Mouse (Mus musculus) hindbrain, embryonic 14.5 days (tissue): ENCODE data around the gene Aox4. TPM values are rescaled to one million over a fixed set of nuclear protein-coding genes. Genes with fewer than 3 reads are reported as not detected.

Source experiments
- ATAC-seq: fragments of 200-750 bp; cut with Nextera tagmentation; 2 replicates; pipeline ENCODE4 v1.8.0; 2017; ENCODE audit warnings: moderate number of reproducible peaks, mild to moderate bottlenecking, moderate TSS enrichment, moderate library complexity; ENCODE audit not compliant: low FRiP score
- DNase-seq: peaks from one replicate; pipeline ENCODE4 v3.0.0-alpha.2; 2015; ENCODE audit warnings: low spot score
- H3K27ac ChIP-seq: fragments of 300-500 bp; sonication (generic); 2 replicates; pipeline ENCODE4 v1.5.1; 2014; ENCODE audit warnings: mild to moderate bottlenecking, moderate library complexity
- H3K27me3 ChIP-seq: fragments of 300-500 bp; sonication (generic); 2 replicates; pipeline ENCODE4 v1.6.1; 2014; ENCODE audit warnings: mild to moderate bottlenecking, low read length, mixed read lengths; ENCODE audit not compliant: control insufficient read depth, insufficient read depth
- H3K36me3 ChIP-seq: fragments of 300-500 bp; sonication (generic); replicated peaks from 2 replicates; pipeline ENCODE4 v1.6.1; 2014; ENCODE audit not compliant: control insufficient read depth, insufficient read depth
- H3K4me1 ChIP-seq: fragments of 300-500 bp; sonication (generic); replicated peaks from 2 replicates; pipeline ENCODE4 v1.6.1; 2014; ENCODE audit warnings: antibody characterized with exemption, low read length, mixed read lengths; ENCODE audit not compliant: control insufficient read depth, insufficient read depth
- H3K4me2 ChIP-seq: fragments of 300-500 bp; sonication (generic); replicated peaks from 2 replicates; pipeline ENCODE4 v1.6.1; 2014; ENCODE audit warnings: mild to moderate bottlenecking, moderate library complexity
- H3K4me3 ChIP-seq: fragments of 300-500 bp; sonication (generic); replicated peaks from 2 replicates; pipeline ENCODE4 v1.5.1; 2014; ENCODE audit warnings: mild to moderate bottlenecking, low read length
- H3K9ac ChIP-seq: fragments of 300-500 bp; sonication (generic); 2 replicates; pipeline ENCODE4 v1.6.1; 2014
- H3K9me3 ChIP-seq: fragments of 300-500 bp; sonication (generic); 2 replicates; pipeline ENCODE4 v1.6.1; 2016; ENCODE audit warnings: low read length; ENCODE audit not compliant: control insufficient read depth
- WGBS: fragments of 180-500 bp; shearing (Covaris S2); extraction: QIAGEN DNeasy Blood & Tissue Kit; methylation state at CpG from one replicate; pipeline ENCODE4 v1.1.7; 2014; 5-methylcytosine and 5-hydroxymethylcytosine counted together
- polyA plus RNA-seq: library from polyadenylated mRNA; unstranded; fragments of >200 nt; fragmentation: Nextera tagmentation; extraction: Ambion mirVana; gene quantifications from 2 replicates; pipeline ENCODE4 v1.2.1, GENCODE M21; 2014

Gene Aox4
- polyA plus RNA-seq, 1 experiment from 2014 or later, result 0.54 TPM

DNA sequence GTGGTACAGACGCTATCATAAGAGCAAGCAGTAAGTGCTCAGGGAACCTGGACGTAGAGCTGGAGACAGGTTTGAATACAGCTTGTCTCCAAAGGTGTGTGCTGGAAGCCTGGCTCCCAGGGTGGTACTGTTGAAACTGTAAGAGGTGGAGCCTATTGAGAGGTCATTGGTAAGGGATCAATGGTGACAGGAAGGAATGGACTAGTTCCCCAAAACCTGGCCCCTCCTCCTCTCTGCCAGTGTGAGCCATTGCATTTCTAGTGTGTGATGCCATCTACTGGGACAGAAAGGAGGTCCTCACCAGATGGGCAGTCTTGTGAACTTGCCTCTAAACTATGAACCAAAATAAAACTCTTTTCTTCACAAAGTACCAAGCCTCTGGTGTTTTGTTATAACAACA lies 58.0 kb downstream of the Aox4 start:
- no peak overlapping the region for H3K27ac ChIP-seq
- WGBS, result 88% methylated on average over 2 of the region's 2 CpGs
- no peak overlapping the region for H3K9ac ChIP-seq

DNA sequence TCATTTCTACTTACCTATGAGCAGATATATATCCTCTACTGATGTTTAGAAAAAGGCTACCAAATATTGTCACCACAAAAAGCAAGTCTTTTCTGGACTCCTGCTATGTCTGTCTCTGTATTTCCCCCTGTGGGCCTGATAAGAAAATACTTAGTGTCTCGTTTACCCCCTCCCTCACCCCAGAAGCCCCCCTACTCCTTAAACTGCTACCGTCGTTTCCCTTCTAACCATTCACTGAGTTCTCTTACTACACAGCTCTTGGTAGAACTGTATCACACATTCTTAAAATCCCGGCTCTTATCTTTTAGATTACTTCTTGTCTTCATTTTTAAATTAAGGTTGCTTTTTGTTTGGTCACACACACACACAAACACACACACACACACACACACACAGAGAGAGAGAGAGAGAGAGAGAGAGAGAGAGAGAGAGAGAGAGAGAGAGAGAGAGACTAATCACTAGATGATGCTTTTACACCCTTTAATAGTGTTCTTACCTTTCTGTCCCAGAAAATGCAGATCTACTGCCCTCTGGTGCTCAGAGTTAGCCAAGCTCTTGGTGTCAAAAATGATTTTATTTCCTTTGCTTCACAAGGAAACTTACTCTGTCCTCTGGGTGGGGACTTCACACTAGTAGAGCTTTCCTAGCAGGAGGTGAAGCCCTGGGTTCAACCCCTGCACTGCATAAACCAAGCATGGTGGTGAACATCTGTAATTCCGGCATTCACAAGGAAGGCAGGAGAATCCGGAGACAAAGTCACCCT lies 60.8 kb downstream of the Aox4 start:
- Histone ChIP-seq H3K27me3 (no peaks in the 10 kb centered on the region), H3K27ac (no peak overlapping the region)
- WGBS, result 69% methylated on average over 6 of the region's 6 CpGs

More for the DNA sequence above, 58.0 kb downstream of the Aox4 start:
- H3K4me1 ChIP-seq, result no peaks in the 10 kb centered on the region
- H3K4me2 ChIP-seq, result no peak overlapping the region
- no peaks in the 10 kb centered on the region for H3K27me3 ChIP-seq
- ATAC-seq, result no peak
- H3K9me3 ChIP-seq, result no peaks in the 10 kb centered on the region
- no peak for DNase-seq
- H3K36me3 ChIP-seq, result no peaks in the 10 kb centered on the region
- no peak overlapping the region for H3K4me3 ChIP-seq

DNA sequence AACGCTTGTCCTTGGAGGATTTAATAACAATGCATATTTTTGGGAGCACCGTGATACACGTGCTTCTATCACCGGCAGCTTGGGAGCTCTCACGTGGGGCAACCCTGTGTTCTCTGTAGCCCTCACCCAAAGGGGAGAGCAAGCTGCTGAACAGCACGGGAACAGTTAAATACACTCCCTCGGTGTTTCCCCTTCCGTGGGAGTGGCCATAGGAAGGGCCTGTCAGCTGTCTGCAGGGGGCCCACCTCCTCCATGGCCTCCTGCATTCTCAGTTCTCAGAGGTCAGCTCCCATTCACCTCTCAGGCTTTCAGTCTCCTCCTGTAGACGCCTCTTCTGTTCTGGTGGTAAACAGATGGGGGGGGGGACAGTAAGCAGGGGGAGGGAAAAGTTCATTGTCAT lies 65.7 kb downstream of the Aox4 start:
- Histone ChIP-seq H3K4me1 (no peaks in the 10 kb centered on the region), H3K27me3 (no peaks in the 10 kb centered on the region), H3K4me3 (no peak overlapping the region), H3K4me2 (no peak overlapping the region), H3K9ac (no peak overlapping the region), H3K9me3 (no peaks in the 10 kb centered on the region), H3K36me3 (no peaks in the 10 kb centered on the region), H3K27ac (no peak overlapping the region)
- WGBS, result 22% methylated on average over 9 of the region's 9 CpGs
- DNase-seq, result no peak
- ATAC-seq, result no peak

More for the DNA sequence above, 60.8 kb downstream of the Aox4 start:
- Histone ChIP-seq H3K9me3 (no peaks in the 10 kb centered on the region), H3K4me2 (no peak overlapping the region), H3K9ac (no peak overlapping the region), H3K4me3 (no peak overlapping the region), H3K36me3 (no peaks in the 10 kb centered on the region), H3K4me1 (no peaks in the 10 kb centered on the region)
- ATAC-seq, result peak; percentile 74; the same call in 1 of the 2 replicates
- DNase-seq, result peak; percentile 88

GRCm38 (mm10) chr1:58278026-58278425 lies 67.8 kb downstream of the Aox4 start, which contains the start of gene Aox2:
Gene Aox2, plus strand, starts transcription at chr1:58278326.
- no peaks in the 10 kb centered on the region for H3K27me3 ChIP-seq
- H3K4me1 ChIP-seq, result no peaks in the 10 kb centered on the region
- H3K9me3 ChIP-seq, result no peaks in the 10 kb centered on the region
- H3K4me3 ChIP-seq, result no peak within 1 kb of the TSS
- no peak within 1 kb of the TSS for H3K9ac ChIP-seq
- H3K27ac ChIP-seq, result no peak within 1 kb of the TSS
- 75% methylated on average over 5 of the region's 5 CpGs for WGBS
- no peak within 1 kb of the TSS for H3K4me2 ChIP-seq
- no peak for DNase-seq
- no peaks in the 10 kb centered on the region for H3K36me3 ChIP-seq
- no peak for ATAC-seq

DNA sequence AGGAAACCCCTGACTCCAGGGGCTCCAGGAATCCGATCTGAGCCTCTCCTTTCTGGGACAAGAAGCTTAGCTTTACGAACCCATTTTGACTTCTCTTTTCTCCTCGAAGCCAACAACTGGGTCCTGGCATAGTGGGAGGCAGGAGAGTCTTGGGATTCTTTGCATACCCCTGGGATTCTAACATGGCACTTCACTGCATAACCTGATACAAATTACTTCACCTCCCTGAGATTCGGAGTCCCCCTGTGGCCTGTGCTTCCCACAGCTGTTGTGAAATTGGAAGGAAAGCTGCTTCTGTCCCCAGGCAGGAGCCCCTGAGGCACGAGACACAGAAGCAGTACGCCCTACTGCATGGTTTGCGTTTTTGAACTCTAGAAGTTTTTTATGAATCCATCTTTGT lies 68.3 kb downstream of the Aox4 start:
- no peak overlapping the region for H3K9ac ChIP-seq
- no peaks in the 10 kb centered on the region for H3K9me3 ChIP-seq
- WGBS, result 67% methylated on average over 7 of the region's 7 CpGs
- H3K4me1 ChIP-seq, result no peaks in the 10 kb centered on the region
- ATAC-seq (no peak), DNase-seq (no peak)
- H3K27ac ChIP-seq, result no peak overlapping the region
- no peak overlapping the region for H3K4me3 ChIP-seq
- H3K27me3 ChIP-seq, result no peaks in the 10 kb centered on the region
- no peak overlapping the region for H3K4me2 ChIP-seq
- H3K36me3 ChIP-seq, result no peaks in the 10 kb centered on the region

DNA sequence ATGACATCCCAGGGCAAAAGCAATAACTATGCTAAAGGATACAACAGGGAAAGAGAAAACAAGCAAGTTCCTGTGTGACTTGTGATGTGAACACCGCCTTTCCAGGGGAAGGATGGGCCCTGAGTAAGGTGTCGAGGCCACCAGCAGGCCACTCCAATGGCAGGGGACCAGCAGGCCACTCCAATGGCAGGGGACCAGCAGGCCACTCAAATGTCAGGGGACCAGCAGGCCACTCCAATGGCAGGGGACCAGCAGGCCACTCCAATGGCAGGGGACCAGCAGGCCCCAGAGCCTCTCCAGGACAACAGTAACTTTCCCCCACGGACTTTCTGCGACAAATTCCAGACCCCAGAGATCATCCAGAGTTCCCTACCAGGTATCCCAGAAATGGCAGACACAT lies 70.2 kb downstream of the Aox4 start:
- Histone ChIP-seq H3K4me1 (no peaks in the 10 kb centered on the region), H3K4me2 (no peak overlapping the region), H3K27me3 (no peaks in the 10 kb centered on the region), H3K9me3 (no peaks in the 10 kb centered on the region), H3K9ac (no peak overlapping the region), H3K27ac (no peak overlapping the region), H3K36me3 (no peaks in the 10 kb centered on the region), H3K4me3 (no peak overlapping the region)
- WGBS, result 93% methylated on average over 4 of the region's 4 CpGs
- DNase-seq, result no peak
- no peak for ATAC-seq

DNA sequence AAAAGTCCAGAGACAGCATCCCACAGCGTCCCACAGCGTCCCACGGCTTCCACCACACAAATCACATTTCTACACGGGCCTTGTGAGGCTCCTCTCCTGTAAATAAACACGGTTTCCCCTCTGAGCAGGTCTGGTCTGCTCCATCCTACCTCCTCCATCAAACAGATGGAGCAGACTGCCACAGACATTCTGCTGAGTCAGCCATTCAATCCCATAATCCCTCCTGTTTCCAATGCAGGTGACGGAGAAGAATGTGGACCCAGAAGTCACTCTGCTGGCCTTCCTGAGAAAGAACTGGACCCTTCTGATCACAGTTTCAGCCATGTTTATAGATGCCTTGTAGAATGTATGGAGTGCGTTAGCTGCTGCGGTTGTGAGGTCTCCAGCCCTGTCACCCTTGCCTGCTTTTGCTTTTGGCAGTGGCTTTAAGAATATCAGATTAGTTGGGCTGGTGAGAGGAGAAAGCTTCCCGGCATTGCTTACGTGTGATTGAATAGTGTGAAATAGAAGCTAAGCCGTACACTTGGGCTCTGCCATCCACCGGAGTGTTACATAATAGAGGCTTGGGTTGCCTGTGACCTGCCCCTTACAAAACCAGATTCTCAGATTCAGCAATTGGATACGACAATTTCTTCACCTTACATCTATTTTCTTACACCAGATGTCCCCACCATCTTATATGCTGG lies 70.9 kb downstream of the Aox4 start:
- no peaks in the 10 kb centered on the region for H3K9me3 ChIP-seq
- H3K4me2 ChIP-seq, result no peak overlapping the region
- H3K4me1 ChIP-seq, result no peaks in the 10 kb centered on the region
- H3K9ac ChIP-seq, result no peak overlapping the region
- WGBS, result 80% methylated on average over 13 of the region's 13 CpGs
- H3K27me3 ChIP-seq, result no peaks in the 10 kb centered on the region
- H3K36me3 ChIP-seq, result no peaks in the 10 kb centered on the region
- ATAC-seq (no peak), DNase-seq (no peak)
- no peak overlapping the region for H3K27ac ChIP-seq
- H3K4me3 ChIP-seq, result no peak overlapping the region

DNA sequence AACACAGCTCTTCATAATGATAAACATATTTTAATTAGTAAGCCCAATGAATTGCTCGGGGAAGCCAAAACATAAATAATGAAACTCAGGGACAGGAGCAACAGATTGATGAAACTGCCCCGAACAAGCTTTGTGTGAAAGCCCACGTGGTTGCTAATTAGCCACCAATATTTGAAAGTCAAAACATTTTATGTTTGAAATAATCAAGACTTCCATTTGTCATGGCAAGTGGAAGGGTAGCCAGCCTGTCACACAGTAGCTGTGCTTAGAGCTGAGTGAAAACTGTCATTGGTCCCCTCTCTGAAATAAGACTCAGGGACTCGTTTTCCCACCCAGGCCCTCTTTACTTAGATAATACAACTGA lies 71.4 kb downstream of the Aox4 start:
- 75% methylated on average over 4 of the region's 4 CpGs for WGBS
- no peaks in the 10 kb centered on the region for H3K36me3 ChIP-seq
- DNase-seq, result no peak

DNA sequence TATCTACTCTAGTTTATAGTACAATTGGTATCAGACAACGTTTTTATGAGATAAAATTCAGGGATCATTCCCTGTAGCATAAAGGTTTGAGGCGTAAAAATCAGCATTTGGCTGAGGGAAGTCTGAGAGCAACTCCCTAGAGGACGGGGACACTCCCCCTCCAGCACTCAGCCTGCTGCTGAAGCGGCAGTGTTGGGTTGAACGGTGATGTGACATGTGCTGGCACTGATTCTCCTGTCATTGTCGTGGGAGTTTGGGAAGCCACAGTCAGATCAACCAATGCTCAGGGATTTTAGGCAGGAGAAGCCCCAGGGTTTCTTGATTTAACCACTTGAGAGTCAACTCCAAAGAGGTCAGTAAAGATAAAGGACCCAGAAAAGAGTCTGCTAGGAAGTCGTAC lies 74.3 kb downstream of the Aox4 start:
- no peaks in the 10 kb centered on the region for H3K36me3 ChIP-seq
- WGBS, result 47% methylated on average over 7 of the region's 7 CpGs
- H3K4me3 ChIP-seq, result no peak overlapping the region
- H3K4me2 ChIP-seq, result no peak overlapping the region
- H3K9me3 ChIP-seq, result no peaks in the 10 kb centered on the region
- no peak for DNase-seq
- no peaks in the 10 kb centered on the region for H3K27me3 ChIP-seq
- no peak overlapping the region for H3K27ac ChIP-seq
- H3K4me1 ChIP-seq, result no peaks in the 10 kb centered on the region
- no peak overlapping the region for H3K9ac ChIP-seq
- no peak for ATAC-seq

More for the DNA sequence above, 71.4 kb downstream of the Aox4 start:
- H3K9me3 ChIP-seq, result no peaks in the 10 kb centered on the region
- no peaks in the 10 kb centered on the region for H3K27me3 ChIP-seq
- no peak for ATAC-seq
- no peak overlapping the region for H3K4me3 ChIP-seq
- no peak overlapping the region for H3K9ac ChIP-seq
- no peaks in the 10 kb centered on the region for H3K4me1 ChIP-seq
- no peak overlapping the region for H3K27ac ChIP-seq
- no peak overlapping the region for H3K4me2 ChIP-seq
